Mouse (Mus musculus): ENCODE measurements around the gene Lrrc47.

The Lrrc47 gene

GRCm38 (mm10) chr4:154064827-154065773 is 53.6 kb downstream of the Lrrc47 start:
- in situ Hi-C loops (cut with MboI; ENCODE audit: low pct_unique_long_range_greater_than_20kb in 1 of 2, low sequenced_read_pairs in 2 of 2, unreplicated experiment in 1 of 2) = no loop called here

- in situ Hi-C loops (cut with MboI; ENCODE audit: low pct_unique_long_range_greater_than_20kb in 1 of 2, low sequenced_read_pairs in 2 of 2, unreplicated experiment in 1 of 2) = no loop called here
These were observed 59.4 kb downstream of the Lrrc47 start for GRCm38 (mm10) chr4:154070896-154071295.
